Mouse (Mus musculus): ENCODE data around the gene Gm36028.

Gene Gm36028

DNA sequence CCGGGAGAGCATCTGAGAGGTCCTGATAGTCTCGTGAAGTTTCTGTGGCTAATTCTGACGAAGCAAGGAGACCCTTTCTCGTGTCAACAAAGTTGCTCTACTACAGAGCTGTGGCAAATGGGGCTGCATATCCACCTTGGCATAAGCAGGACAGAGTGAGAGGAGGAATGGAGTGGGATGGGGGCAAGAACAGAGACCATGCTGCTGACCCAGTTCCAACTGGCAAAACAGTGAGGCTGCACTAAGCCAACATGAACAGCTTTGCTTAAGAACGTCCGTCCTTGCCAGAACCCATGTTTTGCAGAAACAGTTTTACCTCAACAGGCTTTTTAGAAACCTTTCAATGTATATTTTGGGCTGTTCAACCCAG is 51.3 kb downstream of the Gm36028 start:
- DNase-seq (ENCODE audit: low spot score in 2 of 2): no peak

DNA sequence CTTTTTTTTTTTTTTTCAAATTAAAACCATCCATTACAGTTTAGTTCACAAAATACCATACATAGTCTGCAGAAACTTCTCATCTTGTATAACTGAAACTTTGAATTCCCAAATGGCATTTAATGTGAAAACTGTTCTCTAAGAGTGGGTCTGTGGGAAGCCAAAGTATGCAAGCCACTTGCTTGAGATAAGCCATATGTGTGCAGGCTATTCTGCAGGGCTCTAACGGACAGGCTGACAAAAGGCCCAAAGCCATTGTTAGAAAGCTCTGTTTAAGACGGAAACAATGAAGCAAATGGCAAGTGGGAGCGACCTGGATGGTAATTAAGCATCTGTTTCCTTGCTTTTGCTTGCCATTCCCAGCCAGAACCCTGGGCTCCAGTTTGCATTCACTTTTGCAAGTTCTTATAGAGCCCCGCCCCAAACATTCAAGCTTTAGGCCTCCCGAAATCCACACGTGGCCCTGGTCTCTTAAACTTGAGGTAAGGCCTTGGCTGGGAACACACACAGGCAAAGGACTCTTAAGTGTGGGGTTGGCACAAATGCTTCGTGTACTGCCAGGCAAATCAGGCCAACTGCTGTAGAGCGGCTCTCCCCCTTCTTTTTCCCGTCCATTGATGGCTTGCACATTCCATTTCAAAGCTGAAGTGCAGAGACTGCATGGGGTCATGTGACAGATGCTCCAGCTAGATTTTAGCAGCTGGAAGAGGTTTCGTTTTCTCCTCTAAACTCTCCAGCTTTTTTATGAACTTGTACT is 51.9 kb downstream of the Gm36028 start:
- DNase-seq (ENCODE audit: low spot score in 2 of 2): no peak

DNA sequence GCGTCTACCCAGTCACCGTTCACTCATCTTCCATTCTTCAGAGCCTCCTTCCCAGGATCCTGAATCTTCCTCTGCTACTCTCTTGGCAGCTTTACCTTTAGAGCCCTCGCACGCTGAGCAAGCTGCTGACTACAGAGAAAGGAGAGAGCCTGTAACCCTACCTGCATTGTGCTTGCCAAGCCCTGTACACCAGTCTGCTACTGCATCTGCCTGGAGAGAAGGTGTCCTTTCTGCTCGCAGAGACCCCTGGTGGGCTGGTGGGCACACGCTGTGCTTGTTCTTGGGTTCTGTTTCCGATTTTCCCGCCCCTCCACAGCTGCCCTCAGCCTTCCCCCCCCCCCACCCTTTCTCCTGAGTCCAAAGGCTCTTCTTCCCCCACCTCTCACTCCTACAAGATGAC is 53.7 kb downstream of the Gm36028 start:
- no peak for DNase-seq (ENCODE audit: low spot score in 2 of 2)

DNA sequence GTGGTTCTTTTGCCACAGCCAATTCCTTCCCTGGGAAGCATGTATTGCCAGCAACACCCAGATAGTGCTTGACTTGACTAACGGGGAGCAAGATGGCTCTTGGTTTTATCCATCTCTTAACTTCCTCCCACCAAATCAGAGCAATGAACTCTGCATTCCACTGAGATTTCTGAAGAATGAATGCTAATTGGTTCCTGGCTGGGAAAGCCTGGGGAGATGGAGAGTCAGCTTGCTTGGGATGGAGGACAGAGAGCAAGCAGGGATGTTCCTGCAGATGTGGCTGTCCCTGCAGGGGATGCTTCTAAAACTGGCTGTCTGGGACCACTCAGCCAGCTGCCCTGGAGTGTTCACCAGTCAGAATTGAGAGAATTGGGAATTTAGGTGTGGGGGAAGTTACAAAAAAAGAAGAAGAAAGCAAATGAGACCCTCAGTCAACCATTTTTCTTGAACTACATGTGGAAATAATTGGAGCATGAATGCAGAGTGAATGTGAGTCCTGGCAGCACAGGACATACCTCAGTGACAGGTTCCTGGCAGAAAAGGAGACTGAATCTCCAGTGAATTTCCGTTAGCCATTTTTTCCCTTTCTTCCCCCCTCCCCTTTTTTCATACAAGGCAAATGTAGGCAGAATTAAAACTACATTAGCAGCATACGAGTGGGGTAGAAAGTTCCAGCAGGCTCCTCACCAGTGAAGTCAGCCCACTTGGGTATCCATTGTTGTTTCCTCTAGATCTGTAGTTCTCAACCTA is 55.0 kb downstream of the Gm36028 start:
- DNase-seq (ENCODE audit: low spot score in 2 of 2): no peak

DNA sequence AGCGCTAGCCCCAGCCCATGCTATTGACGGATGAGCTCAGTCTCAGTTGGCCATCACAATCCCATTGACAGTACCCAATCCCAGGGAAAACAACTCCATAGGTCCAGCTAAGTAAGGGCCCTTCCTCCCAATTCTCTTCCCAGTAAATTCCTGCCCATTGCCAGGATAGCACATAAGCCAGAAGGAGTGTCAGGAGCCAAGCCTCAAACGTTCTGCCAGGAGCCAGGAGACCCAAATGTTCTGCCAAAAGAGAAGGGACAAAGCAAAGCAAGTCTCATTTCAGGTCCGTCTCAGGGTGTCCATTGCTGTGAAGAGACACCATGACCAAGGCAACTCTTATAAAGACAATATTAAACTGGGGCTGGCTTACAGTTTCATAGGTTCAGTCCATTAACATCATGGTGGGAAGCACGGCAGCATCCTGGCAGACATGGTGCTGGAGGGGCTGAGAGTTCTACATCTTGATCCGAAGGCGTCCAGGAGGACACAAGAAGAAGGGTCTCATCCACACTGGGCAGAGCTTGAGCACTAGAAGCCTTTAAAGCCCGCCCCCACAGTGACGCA is 57.5 kb downstream of the Gm36028 start:
- no peak for DNase-seq (ENCODE audit: low spot score in 2 of 2)

DNA sequence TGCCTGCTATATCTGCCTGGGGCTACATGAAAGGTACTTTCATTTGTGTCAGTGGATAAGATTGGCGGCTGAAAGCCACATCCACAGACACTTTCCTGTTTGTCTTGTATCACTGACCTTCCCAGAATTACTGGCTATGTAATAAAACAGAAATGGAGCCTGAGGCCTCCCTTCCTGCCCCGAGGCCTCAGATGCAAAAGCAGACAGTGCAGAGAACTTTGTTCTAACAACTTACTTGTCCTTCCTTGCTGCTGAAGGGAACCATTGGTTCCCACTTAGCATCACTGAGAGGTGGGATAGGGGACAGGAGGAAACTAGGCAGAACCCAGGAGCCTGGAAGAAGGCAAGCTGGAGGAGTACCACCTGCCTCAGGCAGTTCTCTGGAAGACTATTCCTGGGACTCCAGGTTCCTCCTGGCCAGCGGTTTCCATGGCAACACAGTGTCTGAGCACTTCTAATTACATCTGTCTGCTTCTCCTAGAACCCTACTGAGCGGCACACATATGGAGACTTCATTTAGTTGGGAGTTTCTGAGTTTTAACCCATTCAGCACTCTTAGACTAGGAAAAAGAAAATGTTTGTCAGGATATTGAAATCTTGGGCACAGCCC is 58.2 kb downstream of the Gm36028 start:
- peak; percentile 35 to 67 for DNase-seq (ENCODE audit: low spot score in 2 of 2)

DNA sequence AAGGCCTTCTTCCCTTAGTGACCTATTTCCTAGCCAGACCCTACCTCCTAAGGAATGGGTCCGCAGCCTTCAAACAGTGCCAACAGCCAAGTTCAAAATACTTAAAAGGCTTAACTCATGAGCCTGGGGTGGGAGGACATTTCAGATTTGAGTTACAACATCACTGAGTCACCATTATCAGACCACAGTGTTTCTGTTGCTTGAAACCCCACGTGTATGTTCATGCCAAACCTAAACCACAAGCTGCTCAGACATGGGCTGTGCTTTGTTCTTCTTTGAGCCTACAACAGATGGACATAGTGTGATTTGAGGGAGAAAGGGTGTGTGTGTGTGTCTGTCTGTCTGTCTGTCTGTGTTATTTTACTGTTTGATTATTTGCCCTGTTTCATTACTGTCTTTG is 59.8 kb downstream of the Gm36028 start:
- no peak for DNase-seq (ENCODE audit: low spot score in 2 of 2)
